Mouse (Mus musculus) thymus, postnatal 4 days (tissue): ENCODE measurements around the gene Rbfox3.
A peak's percentile ranks its signal among the peaks of the same experiment; 100 is the strongest.

Experiments
- DNase-seq: peaks from one replicate; pipeline ENCODE4 v3.0.0; 2021

The Rbfox3 gene

GRCm38 (mm10) chr11:118714601-118715524, 196.5 kb downstream of the Rbfox3 start:
- DNase-seq: no peak

- DNase-seq: no peak
These were observed 198.6 kb downstream of the Rbfox3 start for GRCm38 (mm10) chr11:118712761-118713160.

GRCm38 (mm10) chr11:118712058-118712457, 199.3 kb downstream of the Rbfox3 start:
- no peak for DNase-seq

- DNase-seq: no peak
These were observed 201.4 kb downstream of the Rbfox3 start for GRCm38 (mm10) chr11:118710035-118710434.

GRCm38 (mm10) chr11:118696226-118696930, 215.0 kb downstream of the Rbfox3 start:
- DNase-seq: no peak

- no peak for DNase-seq
These were observed 218.1 kb downstream of the Rbfox3 start for GRCm38 (mm10) chr11:118693276-118693675.

GRCm38 (mm10) chr11:118690262-118690661, 221.1 kb downstream of the Rbfox3 start:
- no peak for DNase-seq

- DNase-seq: peak; percentile 44
These were observed 226.0 kb downstream of the Rbfox3 start for GRCm38 (mm10) chr11:118685397-118685796.

- no peak for DNase-seq
These were observed 226.7 kb downstream of the Rbfox3 start for GRCm38 (mm10) chr11:118684665-118685064.

GRCm38 (mm10) chr11:118680699-118681098, 230.7 kb downstream of the Rbfox3 start:
- no peak for DNase-seq

GRCm38 (mm10) chr11:118679736-118680410, 231.5 kb downstream of the Rbfox3 start:
- no peak for DNase-seq

GRCm38 (mm10) chr11:118678515-118679104, 232.8 kb downstream of the Rbfox3 start:
- DNase-seq: no peak

GRCm38 (mm10) chr11:118677277-118677676, 234.1 kb downstream of the Rbfox3 start:
- DNase-seq: no peak

GRCm38 (mm10) chr11:118676364-118676763, 235.0 kb downstream of the Rbfox3 start:
- no peak for DNase-seq

- no peak for DNase-seq
These were observed 239.4 kb downstream of the Rbfox3 start for GRCm38 (mm10) chr11:118671958-118672357.

GRCm38 (mm10) chr11:118671216-118671615, 240.2 kb downstream of the Rbfox3 start:
- no peak for DNase-seq

GRCm38 (mm10) chr11:118669820-118670219, 241.6 kb downstream of the Rbfox3 start:
- DNase-seq: no peak

GRCm38 (mm10) chr11:118668351-118668750, 243.0 kb downstream of the Rbfox3 start:
- no peak for DNase-seq

- no peak for DNase-seq
These were observed 243.5 kb downstream of the Rbfox3 start for GRCm38 (mm10) chr11:118667946-118668345.

- no peak for DNase-seq
These were observed 245.2 kb downstream of the Rbfox3 start for GRCm38 (mm10) chr11:118666172-118666571.

GRCm38 (mm10) chr11:118663305-118663704, 248.1 kb downstream of the Rbfox3 start:
- DNase-seq: no peak

- peak; percentile 55 for DNase-seq
These were observed 252.1 kb downstream of the Rbfox3 start for GRCm38 (mm10) chr11:118659305-118659704.

- no peak for DNase-seq
These were observed 255.6 kb downstream of the Rbfox3 start for GRCm38 (mm10) chr11:118655833-118656232.
